Mouse (Mus musculus): ENCODE measurements around the gene Prkce.

DNA sequence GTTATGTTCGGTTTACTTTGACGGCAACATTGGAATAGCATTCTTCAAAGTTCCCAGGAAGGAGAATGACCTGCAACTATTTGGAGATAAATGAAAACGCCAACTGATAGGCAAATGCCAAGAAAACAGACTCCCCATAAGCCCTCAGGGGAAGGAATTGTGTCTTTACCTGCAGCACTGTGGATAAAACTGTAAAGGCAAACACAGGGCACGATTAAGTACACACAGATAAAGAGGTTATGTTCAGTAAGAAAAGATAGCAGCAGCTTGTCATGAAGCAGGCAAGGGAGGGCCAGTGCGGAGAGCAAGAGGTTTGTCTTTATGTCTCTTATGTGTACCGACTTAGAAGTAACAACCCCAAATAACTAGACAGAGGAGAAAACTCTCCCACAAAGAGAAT, 326.9 kb downstream of the Prkce start:
- no peak for TF ChIP-seq CTCF (IDR thresholded peaks at IDR 0.05; ENCODE audit: extremely low read depth, insufficient read length, insufficient replicate concordance, low read depth, low read length)
- TF ChIP-seq POLR2A (IDR thresholded peaks at IDR 0.05; ENCODE audit: low read depth, low read length) = no peak

Measured in small intestine, adult 2 months (tissue).